Mouse (Mus musculus) stomach, embryonic 15.5 days (tissue): ENCODE data around the gene Ndufs8. TPM values are rescaled to one million over a fixed set of nuclear protein-coding genes. Genes with fewer than 3 reads are reported as not detected.

ENCODE experiments used
- ATAC-seq: fragments of 200-750 bp; cut with Nextera tagmentation; 2 replicates; pipeline ENCODE4 v1.8.0; 2017; ENCODE audit warnings: low read depth, moderate number of reproducible peaks, moderate TSS enrichment; ENCODE audit not compliant: insufficient read depth, low FRiP score
- H3K27ac ChIP-seq: fragments of 300-500 bp; sonication (generic); 2 replicates; pipeline ENCODE4 v1.5.1; 2015; ENCODE audit warnings: mild to moderate bottlenecking, inconsistent platforms
- H3K27me3 ChIP-seq: fragments of 300-500 bp; sonication (generic); replicated peaks from 2 replicates; pipeline ENCODE4 v1.6.1; 2015; ENCODE audit warnings: inconsistent platforms
- H3K36me3 ChIP-seq: fragments of 300-500 bp; sonication (generic); 2 replicates; pipeline ENCODE4 v1.6.1; 2015; ENCODE audit warnings: inconsistent platforms
- H3K4me1 ChIP-seq: fragments of 300-500 bp; sonication (generic); 2 replicates; pipeline ENCODE4 v1.6.1; 2015; ENCODE audit warnings: inconsistent platforms
- H3K4me2 ChIP-seq: fragments of 300-500 bp; sonication (generic); 2 replicates; pipeline ENCODE4 v1.6.1; 2015; ENCODE audit warnings: mild to moderate bottlenecking, inconsistent platforms
- H3K4me3 ChIP-seq: fragments of 300-500 bp; sonication (generic); replicated peaks from 2 replicates; pipeline ENCODE4 v1.5.1; 2015; ENCODE audit warnings: inconsistent platforms
- H3K9ac ChIP-seq: fragments of 300-500 bp; sonication (generic); 2 replicates; pipeline ENCODE4 v1.6.1; 2015; ENCODE audit warnings: inconsistent platforms
- H3K9me3 ChIP-seq: fragments of 300-500 bp; sonication (generic); 2 replicates; pipeline ENCODE4 v1.6.1; 2016; ENCODE audit warnings: inconsistent platforms
- WGBS: fragments of 180-500 bp; shearing (Covaris S2); methylation state at CpG from one replicate; pipeline ENCODE4 v1.1.7; 2015; 5-methylcytosine and 5-hydroxymethylcytosine counted together
- polyA plus RNA-seq: library from polyadenylated mRNA; unstranded; fragments of >200 nt; fragmentation: Nextera tagmentation; extraction: Ambion mirVana; gene quantifications from 2 replicates; pipeline ENCODE4 v1.2.1, GENCODE M21; 2015

Gene Ndufs8
- polyA plus RNA-seq, 1 experiment from 2014 or later: 320 TPM

DNA sequence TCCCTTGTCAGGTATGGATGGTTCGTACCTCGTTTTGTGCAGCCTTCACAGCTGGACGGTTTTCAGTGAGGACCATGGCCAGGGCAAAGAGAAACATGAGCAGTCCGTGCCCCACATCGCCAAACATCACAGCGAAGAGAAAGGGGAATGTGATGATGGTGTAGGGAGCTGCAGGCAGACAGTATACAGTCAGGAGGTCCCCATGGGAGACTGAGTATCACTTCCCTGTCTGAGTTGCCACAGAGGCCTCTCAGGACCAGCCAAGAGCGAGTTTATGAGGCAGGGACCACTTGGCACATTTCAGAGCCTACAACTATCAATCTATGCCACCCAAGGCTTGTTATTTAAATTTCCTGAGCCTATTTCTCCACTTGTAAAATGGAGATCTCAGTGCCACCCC is 13.6 kb downstream of the Ndufs8 start:
- no peak for ATAC-seq
- no peaks in the 10 kb centered on the region for H3K9me3 ChIP-seq
- 84% methylated on average over 7 of the region's 7 CpGs for WGBS

DNA sequence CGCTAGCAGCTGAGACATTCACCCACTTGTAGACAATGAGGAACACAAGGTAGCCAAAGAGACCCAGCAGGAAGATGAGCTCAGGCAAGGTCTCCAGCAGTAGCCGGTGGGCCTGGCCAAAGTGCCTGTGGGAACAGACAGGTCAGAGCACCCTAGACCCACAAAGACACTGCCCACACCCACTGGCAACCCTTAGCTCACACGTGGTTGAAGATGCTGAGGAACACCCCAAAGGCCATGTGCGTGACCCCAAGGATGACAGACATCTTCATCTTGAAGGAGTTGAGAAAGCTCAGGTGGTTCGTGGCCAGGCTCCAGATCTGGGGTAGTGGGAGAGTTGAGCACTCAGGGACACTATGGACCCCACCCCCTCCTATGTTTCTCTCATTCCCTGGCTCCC is 15.0 kb downstream of the Ndufs8 start:
- Histone ChIP-seq H3K36me3 (peaks cover 30% of the 10 kb centered on the region), H3K9ac (no peak overlapping the region), H3K27ac (no peak overlapping the region), H3K9me3 (no peaks in the 10 kb centered on the region), H3K4me2 (no peak overlapping the region), H3K4me1 (no peaks in the 10 kb centered on the region), H3K4me3 (no peak overlapping the region), H3K27me3 (no peaks in the 10 kb centered on the region)
- ATAC-seq: no peak
- 88% methylated on average over 5 of the region's 5 CpGs for WGBS

More for the DNA sequence above, 13.6 kb downstream of the Ndufs8 start:
- H3K4me3 ChIP-seq: no peak overlapping the region
- no peak overlapping the region for H3K9ac ChIP-seq
- no peak overlapping the region for H3K4me2 ChIP-seq
- no peaks in the 10 kb centered on the region for H3K27me3 ChIP-seq
- no peak overlapping the region for H3K27ac ChIP-seq
- peaks cover 25% of the 10 kb centered on the region for H3K36me3 ChIP-seq
- no peaks in the 10 kb centered on the region for H3K4me1 ChIP-seq

DNA sequence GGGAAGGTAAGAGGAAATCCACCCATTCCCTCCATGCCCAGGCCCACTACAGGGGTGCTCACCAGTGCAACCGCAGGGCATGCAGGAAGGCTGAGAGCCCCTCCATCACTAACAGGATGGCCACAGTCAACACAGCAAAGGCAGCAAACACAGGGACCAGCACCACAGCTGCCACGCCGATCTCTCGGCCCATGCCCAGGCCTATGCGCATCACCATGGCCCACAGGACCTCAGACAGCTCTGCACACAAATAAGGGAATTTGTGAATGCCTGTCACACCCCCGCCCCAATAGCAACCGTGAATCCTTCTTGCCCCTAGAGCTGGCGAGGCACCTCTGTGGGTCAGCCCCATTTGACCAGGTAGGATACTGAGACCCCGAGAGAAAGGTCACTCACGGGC is 16.4 kb downstream of the Ndufs8 start:
- Histone ChIP-seq H3K9ac (no peak overlapping the region), H3K4me3 (no peak overlapping the region), H3K9me3 (no peaks in the 10 kb centered on the region), H3K4me2 (no peak overlapping the region), H3K27ac (no peak overlapping the region), H3K36me3 (peaks cover 27% of the 10 kb centered on the region), H3K27me3 (no peaks in the 10 kb centered on the region), H3K4me1 (no peaks in the 10 kb centered on the region)
- WGBS: 92% methylated on average over 10 of the region's 10 CpGs
- no peak for ATAC-seq

DNA sequence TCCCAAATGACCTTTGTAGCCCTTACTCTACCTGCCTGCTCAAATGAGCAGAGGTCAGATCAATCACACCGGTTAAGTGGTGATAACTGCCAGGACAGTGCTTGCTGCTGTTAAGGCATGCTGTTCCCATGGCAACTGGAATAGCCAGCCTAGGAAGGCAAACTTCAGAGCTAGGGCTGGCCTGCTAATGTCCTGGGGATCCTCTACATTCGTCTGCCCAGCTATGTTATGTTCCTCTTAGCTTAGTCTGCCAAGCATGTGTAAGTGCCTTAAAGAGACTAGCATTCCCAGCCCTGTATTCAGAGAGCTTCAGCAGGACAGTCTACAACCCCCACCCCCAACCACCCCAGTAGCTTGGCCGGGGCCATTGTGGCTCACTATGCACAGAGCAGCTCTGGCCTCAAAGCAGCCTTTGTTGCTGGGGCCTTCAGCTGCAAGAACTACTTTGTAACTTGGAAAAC is 17.4 kb downstream of the Ndufs8 start:
- Histone ChIP-seq H3K36me3 (peaks cover 34% of the 10 kb centered on the region), H3K4me1 (no peaks in the 10 kb centered on the region), H3K9ac (no peak overlapping the region), H3K27ac (no peak overlapping the region), H3K27me3 (no peaks in the 10 kb centered on the region), H3K4me3 (no peak overlapping the region), H3K4me2 (no peak overlapping the region), H3K9me3 (no peaks in the 10 kb centered on the region)
- 32% methylated on average over 3 of the region's 3 CpGs for WGBS
- ATAC-seq: no peak

DNA sequence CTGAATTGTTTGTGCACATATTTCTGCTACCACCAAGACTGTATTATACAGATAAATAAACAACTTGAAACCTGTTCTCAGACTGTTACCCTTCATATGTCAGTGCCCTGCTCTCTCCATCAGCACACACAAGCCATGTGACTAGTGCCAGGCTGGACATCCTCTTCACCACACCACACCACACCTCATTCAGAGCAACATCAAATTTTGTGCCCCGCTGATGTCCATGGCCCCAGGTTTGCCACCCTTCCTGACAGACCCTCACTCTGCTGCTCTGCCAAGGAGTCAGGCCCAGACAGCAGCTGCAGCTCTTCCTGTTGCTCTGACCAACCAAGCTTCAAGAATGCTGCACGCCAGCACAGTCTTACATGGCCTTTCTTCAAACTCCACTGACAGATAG is 18.3 kb downstream of the Ndufs8 start:
- peaks cover 33% of the 10 kb centered on the region for H3K36me3 ChIP-seq
- H3K4me1 ChIP-seq: no peaks in the 10 kb centered on the region
- WGBS: 81% methylated on average over 2 of the region's 2 CpGs
- no peak overlapping the region for H3K9ac ChIP-seq
- H3K4me3 ChIP-seq: no peak overlapping the region
- no peak overlapping the region for H3K27ac ChIP-seq
- H3K9me3 ChIP-seq: no peaks in the 10 kb centered on the region
- ATAC-seq: no peak
- no peak overlapping the region for H3K4me2 ChIP-seq
- H3K27me3 ChIP-seq: no peaks in the 10 kb centered on the region

DNA sequence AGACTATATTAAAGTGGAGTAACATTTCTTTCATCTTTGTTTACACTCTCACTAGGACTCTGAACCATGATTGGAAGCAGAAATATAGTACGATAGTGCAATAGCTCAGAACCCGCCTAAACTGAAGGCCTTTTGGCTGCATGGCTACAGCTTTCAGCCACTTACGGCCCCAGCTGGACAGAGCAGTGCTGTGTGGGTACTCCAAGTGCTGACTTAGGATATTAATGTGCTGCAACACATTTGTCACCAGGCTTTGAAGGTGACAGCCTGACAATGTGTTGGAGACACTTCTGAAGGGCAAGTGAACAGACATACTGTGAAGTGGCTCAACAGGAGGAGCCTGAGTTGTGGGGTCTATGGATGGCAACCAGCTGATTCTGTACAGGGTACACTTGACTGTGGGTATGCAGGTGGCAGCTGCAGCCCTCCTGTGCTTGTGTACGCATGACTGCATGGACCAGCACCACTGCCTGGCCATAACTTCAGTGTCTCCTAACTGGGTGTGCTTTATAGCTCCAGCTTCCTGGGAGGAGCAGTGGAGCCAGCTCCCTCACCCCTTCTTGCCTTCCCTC is 18.9 kb downstream of the Ndufs8 start:
- H3K36me3 ChIP-seq: peaks cover 37% of the 10 kb centered on the region
- H3K9ac ChIP-seq: no peak overlapping the region
- WGBS: 84% methylated on average over 4 of the region's 4 CpGs
- no peaks in the 10 kb centered on the region for H3K9me3 ChIP-seq
- no peaks in the 10 kb centered on the region for H3K27me3 ChIP-seq
- no peaks in the 10 kb centered on the region for H3K4me1 ChIP-seq
- ATAC-seq: no peak
- H3K4me3 ChIP-seq: no peak overlapping the region
- H3K4me2 ChIP-seq: no peak overlapping the region
- no peak overlapping the region for H3K27ac ChIP-seq

DNA sequence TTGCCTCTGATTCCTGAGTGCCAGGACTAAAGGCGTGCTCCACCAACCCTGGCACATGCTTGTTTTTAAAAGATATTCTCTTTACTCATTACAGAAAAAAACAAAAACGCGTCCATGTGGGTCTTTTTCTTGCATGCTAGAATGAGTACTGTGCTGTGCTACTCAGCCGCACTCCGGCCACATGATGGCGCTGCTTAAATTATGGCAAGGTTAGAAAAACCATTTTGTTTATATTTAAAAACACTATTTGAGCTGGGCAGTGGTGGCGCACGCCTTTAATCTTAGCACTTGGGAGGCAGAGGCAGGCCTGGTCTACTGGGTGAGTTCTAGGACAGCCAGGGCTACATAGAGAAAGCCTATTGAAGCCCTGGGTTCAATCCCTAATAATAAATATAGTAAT is 22.4 kb downstream of the Ndufs8 start:
- Histone ChIP-seq H3K4me1 (no peaks in the 10 kb centered on the region), H3K36me3 (peaks cover 27% of the 10 kb centered on the region), H3K9ac (no peak overlapping the region), H3K4me3 (no peak overlapping the region), H3K9me3 (no peaks in the 10 kb centered on the region), H3K4me2 (no peak overlapping the region), H3K27ac (no peak overlapping the region), H3K27me3 (no peaks in the 10 kb centered on the region)
- WGBS: 76% methylated on average over 8 of the region's 8 CpGs
- no peak for ATAC-seq

DNA sequence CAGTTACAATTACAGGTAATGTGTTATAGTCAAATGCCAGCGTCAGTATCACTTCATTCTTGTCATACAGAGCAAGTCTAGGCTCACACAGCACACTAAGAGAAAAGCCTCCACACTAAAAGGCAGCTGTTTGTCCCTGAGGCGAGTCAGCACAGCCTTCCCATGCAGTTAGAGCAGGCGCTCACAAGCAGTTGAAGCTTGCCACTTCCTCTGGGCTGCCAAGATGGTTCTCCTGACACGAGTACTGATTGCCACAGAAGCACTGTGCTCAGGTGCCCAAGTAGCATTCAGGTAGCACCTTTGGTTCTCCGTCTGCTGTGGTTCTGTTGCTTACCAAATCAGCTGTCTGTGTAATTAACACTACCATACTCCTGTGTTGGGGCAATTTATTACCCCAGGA is 23.5 kb downstream of the Ndufs8 start:
- Histone ChIP-seq H3K27ac (no peak overlapping the region), H3K9ac (no peak overlapping the region), H3K4me3 (no peak overlapping the region), H3K36me3 (peaks cover 25% of the 10 kb centered on the region), H3K9me3 (no peaks in the 10 kb centered on the region), H3K4me2 (no peak overlapping the region), H3K4me1 (no peaks in the 10 kb centered on the region), H3K27me3 (no peaks in the 10 kb centered on the region)
- 88% methylated on average over 5 of the region's 5 CpGs for WGBS
- no peak for ATAC-seq

DNA sequence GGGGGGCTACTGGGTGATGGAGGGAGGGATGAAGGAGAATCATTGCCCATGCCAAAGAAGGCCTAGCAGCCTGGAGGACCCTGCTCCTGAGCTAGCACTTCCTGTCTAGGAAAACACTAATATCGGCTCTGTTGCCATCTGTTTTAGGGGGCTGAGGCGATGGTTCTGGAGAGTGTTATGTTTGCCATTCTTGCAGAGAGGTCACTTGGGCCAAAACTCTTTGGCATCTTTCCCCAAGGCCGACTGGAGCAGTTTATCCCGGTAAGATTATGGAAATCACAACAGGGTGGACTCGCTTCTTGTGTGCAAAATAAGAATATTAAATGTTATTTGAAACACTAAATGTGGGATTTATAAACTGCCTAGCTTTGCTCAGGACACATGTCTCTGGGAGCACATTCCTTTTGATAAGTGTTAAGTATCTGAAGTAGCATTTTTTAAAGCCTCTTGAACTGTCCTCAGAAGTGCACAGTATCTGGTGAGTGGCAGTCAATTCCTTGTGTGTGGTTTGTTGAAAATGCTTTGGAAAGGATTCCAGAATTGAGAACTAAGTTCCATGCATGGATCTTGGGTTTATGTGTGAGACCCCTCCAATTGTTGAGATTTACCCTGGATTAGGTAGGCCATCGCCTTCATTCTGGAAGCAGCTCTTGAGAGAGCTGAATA is 28.1 kb downstream of the Ndufs8 start:
- Histone ChIP-seq H3K36me3 (peaks cover 6% of the 10 kb centered on the region; the same call in 1 of the 2 replicates), H3K9me3 (no peaks in the 10 kb centered on the region), H3K27me3 (no peaks in the 10 kb centered on the region), H3K9ac (no peak overlapping the region), H3K27ac (peak overlapping the region; percentile 13; the same call in 1 of the 2 replicates), H3K4me1 (0 out of 2 replicates have a peak, but pooled peaks cover 3% of the 10 kb centered on the region), H3K4me2 (no peak overlapping the region), H3K4me3 (no peak overlapping the region)
- WGBS: 56% methylated on average over 6 of the region's 6 CpGs
- no peak for ATAC-seq

DNA sequence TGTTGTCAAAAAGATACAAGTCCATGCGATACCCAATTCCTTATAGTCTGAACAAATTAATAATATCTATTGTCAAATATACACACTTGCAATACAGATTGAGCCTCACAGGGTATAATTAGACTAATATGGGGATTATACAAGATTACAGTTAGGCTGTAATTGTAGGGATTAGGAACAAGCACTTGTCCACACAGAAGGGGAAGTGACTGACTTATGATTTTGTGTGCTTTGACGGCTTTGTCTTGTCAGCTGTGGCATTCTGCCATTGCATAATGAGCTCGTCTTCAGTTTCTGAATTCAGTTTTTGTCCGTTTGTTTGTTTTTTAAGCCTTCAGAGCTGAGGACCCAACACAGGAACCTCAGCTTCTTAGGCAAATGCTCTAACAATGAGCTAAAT is 30.4 kb downstream of the Ndufs8 start:
- Histone ChIP-seq H3K4me1 (0 out of 2 replicates have a peak, but pooled peaks cover 3% of the 10 kb centered on the region), H3K27ac (no peak overlapping the region), H3K36me3 (0 out of 2 replicates have a peak, but pooled peaks cover 4% of the 10 kb centered on the region), H3K27me3 (no peaks in the 10 kb centered on the region), H3K9ac (no peak overlapping the region), H3K4me2 (no peak overlapping the region), H3K4me3 (no peak overlapping the region), H3K9me3 (no peaks in the 10 kb centered on the region)
- no peak for ATAC-seq
- WGBS: 82% methylated on average over 4 of the region's 4 CpGs

DNA sequence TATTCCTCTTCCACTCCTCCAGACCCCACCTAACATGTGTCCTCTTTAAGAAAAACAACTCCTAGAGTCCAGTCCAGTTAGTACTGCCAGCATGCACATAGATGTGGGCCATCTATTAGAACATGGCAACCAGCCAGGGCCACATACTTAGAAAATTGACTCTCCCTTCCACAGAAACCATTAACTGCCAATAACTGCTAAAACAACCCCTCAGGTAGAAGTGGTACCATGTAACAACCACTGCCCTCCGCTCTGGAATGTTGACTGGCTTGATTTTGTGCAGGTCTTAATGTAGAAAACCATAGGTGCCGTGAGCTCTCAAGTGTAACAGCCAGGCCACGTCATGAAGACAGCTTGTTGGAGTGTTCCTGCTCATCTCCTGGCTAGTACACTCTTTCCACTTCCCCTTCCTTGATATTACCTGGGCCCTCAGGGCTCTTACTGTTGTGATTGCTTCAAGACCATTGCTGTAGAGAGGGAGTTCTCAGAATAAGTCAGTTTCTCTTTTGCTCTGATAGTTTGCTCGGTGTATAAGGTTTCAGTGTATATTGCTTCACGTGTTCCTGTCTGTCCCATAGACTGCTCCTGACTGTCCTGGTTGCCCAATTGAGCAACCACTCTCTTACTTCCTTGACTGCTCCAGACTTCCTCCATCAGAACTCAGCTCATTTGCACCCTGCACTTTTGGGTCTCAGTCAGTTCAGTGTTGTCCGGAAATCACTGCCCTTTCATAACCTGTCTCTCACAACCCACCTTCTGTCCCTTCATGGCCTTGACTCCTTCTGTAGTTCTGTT is 32.3 kb downstream of the Ndufs8 start:
- Histone ChIP-seq H3K9ac (no peak overlapping the region), H3K4me3 (no peak overlapping the region), H3K27ac (no peak overlapping the region), H3K9me3 (no peaks in the 10 kb centered on the region), H3K27me3 (no peaks in the 10 kb centered on the region), H3K4me2 (no peak overlapping the region), H3K36me3 (0 out of 2 replicates have a peak, but pooled peaks cover 7% of the 10 kb centered on the region), H3K4me1 (0 out of 2 replicates have a peak, but pooled peaks cover 3% of the 10 kb centered on the region)
- WGBS: 84% methylated on average over 6 of the region's 6 CpGs
- no peak; the same call in 1 of the 2 replicates for ATAC-seq

DNA sequence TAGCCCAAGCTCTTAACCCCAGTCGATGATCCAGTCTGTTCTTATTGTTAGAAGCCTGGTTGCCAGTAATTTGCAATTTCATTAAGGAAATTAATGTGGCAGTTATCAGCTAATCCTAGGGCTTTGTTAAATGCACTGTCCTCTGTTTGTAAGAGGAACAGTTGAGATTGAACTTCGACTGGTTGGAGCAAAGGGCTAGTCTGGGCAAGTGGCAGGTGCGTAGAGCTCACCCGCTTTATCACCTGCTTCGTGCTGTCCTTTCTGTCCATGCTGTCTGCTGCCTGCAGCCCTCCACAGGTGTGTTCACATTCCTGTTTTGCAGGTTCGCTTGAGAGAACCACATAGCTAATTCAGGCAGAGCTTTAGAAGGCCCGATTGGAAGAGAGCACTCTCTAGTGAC is 37.5 kb downstream of the Ndufs8 start:
- Histone ChIP-seq H3K4me2 (no peak overlapping the region), H3K4me1 (0 out of 2 replicates have a peak, but pooled peaks cover 3% of the 10 kb centered on the region), H3K4me3 (no peak overlapping the region), H3K27ac (0 out of 2 replicates have a peak overlapping the region, but pooled peaks have one; percentile 28), H3K27me3 (no peaks in the 10 kb centered on the region), H3K9ac (no peak overlapping the region), H3K36me3 (0 out of 2 replicates have a peak, but pooled peaks cover 7% of the 10 kb centered on the region), H3K9me3 (no peaks in the 10 kb centered on the region)
- WGBS: 64% methylated on average over 7 of the region's 7 CpGs
- ATAC-seq: peak; percentile 50; the same call in 1 of the 2 replicates
